Mouse (Mus musculus) activated CD4-positive, CD25-positive, alpha-beta regulatory T cell, adult 4 months (primary cell): ENCODE measurements at regions not wholly inside any gene's neighbourhood (a gene's known extent, or its start where the extent isn't known, plus 50 kb on each side); places are given as distances from the start of the nearest gene placed in this dataset.

Experiments used
- ATAC-seq: one replicate; pipeline ENCODE4 v1.8.0; 2017

- no peak for ATAC-seq
Measured at GRCm38 (mm10) chr1:35600847-35601246, 467.4 kb upstream of the Hs6st1 start.

- ATAC-seq, result no peak
Measured at GRCm38 (mm10) chr1:35615131-35615530, 453.1 kb upstream of the Hs6st1 start.

GRCm38 (mm10) chr1:35619476-35619875 is 448.7 kb upstream of the Hs6st1 start:
- ATAC-seq, result no peak

- no peak for ATAC-seq
Measured at GRCm38 (mm10) chr1:35642595-35642994, 425.6 kb upstream of the Hs6st1 start.

GRCm38 (mm10) chr1:35653119-35653956 is 414.9 kb upstream of the Hs6st1 start:
- ATAC-seq, result peak; percentile 95

GRCm38 (mm10) chr1:35663006-35663405 is 405.2 kb upstream of the Hs6st1 start:
- no peak for ATAC-seq

- no peak for ATAC-seq
Measured at GRCm38 (mm10) chr1:35673524-35673923, 394.7 kb upstream of the Hs6st1 start.

GRCm38 (mm10) chr1:35673992-35674391 is 394.2 kb upstream of the Hs6st1 start:
- ATAC-seq, result no peak

GRCm38 (mm10) chr1:35682511-35682949 is 385.7 kb upstream of the Hs6st1 start:
- no peak for ATAC-seq

GRCm38 (mm10) chr1:35685651-35686050 is 382.5 kb upstream of the Hs6st1 start:
- ATAC-seq, result no peak

- ATAC-seq, result no peak
Measured at GRCm38 (mm10) chr1:35694349-35694748, 373.9 kb upstream of the Hs6st1 start.

GRCm38 (mm10) chr1:35694775-35695591 is 373.2 kb upstream of the Hs6st1 start:
- ATAC-seq, result no peak

- ATAC-seq, result no peak
Measured at GRCm38 (mm10) chr1:35697218-35697617, 371.0 kb upstream of the Hs6st1 start.

- ATAC-seq, result no peak
Measured at GRCm38 (mm10) chr1:35697834-35698500, 370.2 kb upstream of the Hs6st1 start.

- ATAC-seq, result no peak
Measured at GRCm38 (mm10) chr1:35702585-35702984, 365.6 kb upstream of the Hs6st1 start.

GRCm38 (mm10) chr1:35706336-35706735 is 361.9 kb upstream of the Hs6st1 start:
- no peak for ATAC-seq

GRCm38 (mm10) chr1:35708176-35708788 is 359.9 kb upstream of the Hs6st1 start:
- ATAC-seq, result peak; percentile 43

GRCm38 (mm10) chr1:35709214-35709613 is 359.0 kb upstream of the Hs6st1 start:
- peak; percentile 59 for ATAC-seq

- ATAC-seq, result no peak
Measured at GRCm38 (mm10) chr1:35713961-35714360, 354.2 kb upstream of the Hs6st1 start.

- ATAC-seq, result no peak
Measured at GRCm38 (mm10) chr1:35715931-35716330, 352.3 kb upstream of the Hs6st1 start.

GRCm38 (mm10) chr1:35717166-35717565 is 351.0 kb upstream of the Hs6st1 start:
- ATAC-seq, result no peak

GRCm38 (mm10) chr1:35717659-35718058 is 350.5 kb upstream of the Hs6st1 start:
- ATAC-seq, result no peak

GRCm38 (mm10) chr1:35720063-35720462 is 348.1 kb upstream of the Hs6st1 start:
- no peak for ATAC-seq
